Mouse (Mus musculus): ENCODE measurements around the gene Mrc1. TPM values are rescaled to one million over a fixed set of nuclear protein-coding genes. Genes with fewer than 3 reads are reported as not detected.
A peak's percentile ranks its signal among the peaks of the same experiment; 100 is the strongest.

Mrc1 gene
- polyA plus RNA-seq, 1 experiment from 2014 or later = 1.2 TPM

DNA sequence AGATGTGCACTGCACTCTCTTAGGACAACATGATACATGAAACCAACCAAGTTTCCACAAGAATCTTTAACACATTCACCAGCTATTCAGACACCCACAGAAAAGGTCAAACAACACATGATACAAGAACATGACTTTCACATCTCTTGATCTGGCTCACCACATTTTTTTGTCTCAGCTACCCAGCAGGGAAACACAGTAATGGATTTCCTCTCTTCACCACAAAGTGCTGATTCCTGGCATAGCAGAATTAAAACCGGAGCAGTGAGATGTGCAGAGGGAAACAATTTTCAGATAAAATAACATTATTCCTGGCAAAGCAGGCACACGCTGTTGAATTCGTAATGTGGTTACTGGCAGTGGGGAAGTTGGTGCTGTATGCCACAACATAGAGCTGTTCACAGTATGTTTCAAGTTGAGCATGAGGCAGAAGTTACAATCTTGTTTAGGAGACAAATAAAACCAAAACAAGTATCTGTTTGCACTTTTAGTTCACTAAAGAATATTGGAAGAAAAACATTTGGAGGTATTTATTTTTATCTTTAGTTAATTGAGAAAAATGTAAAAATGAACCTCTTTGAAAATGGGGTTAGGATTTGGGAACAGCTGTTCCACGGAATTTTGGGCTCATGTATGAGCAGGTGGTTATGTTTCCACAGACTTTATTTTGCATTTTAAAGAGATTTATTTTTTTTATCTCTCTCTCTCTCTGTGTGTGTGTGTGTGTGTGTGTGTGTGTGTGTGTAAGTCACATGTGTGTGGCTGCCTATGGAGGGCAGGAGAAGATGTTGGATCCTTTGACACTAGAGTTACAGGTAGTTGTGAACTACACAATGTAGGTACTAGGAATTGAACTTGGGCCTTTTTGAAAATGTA is 83.6 kb downstream of the Mrc1 start:
- WGBS (ENCODE audit: insufficient replicate concordance) = 74% methylated on average over 4 of the region's 4 CpGs
- no peaks in the 10 kb centered on the region for H3K9me3 ChIP-seq (replicated peaks; ENCODE audit: control insufficient read depth, low read length)
- no peak overlapping the region for H3K4me3 ChIP-seq (ENCODE audit: low read depth, low read length)
- H3K4me1 ChIP-seq (ENCODE audit: control insufficient read depth, insufficient read depth, low read length) = no peaks in the 10 kb centered on the region
- H3K9ac ChIP-seq (ENCODE audit: low read depth, low read length) = no peak overlapping the region
- no peaks in the 10 kb centered on the region for H3K36me3 ChIP-seq (ENCODE audit: control insufficient read depth, insufficient read depth, low read length)
- ATAC-seq (replicated peaks; ENCODE audit: insufficient number of reproducible peaks, low FRiP score, low TSS enrichment) = no peak
- no peak overlapping the region for H3K27ac ChIP-seq (ENCODE audit: low read depth, low read length)
- no peaks in the 10 kb centered on the region for H3K27me3 ChIP-seq (ENCODE audit: control insufficient read depth, insufficient read depth, low read length)
- no peak overlapping the region for H3K4me2 ChIP-seq

GRCm38 (mm10) chr2:14315113-14315512 is 85.9 kb downstream of the Mrc1 start:
- ATAC-seq (replicated peaks; ENCODE audit: insufficient number of reproducible peaks, low FRiP score, low TSS enrichment) = no peak
- H3K36me3 ChIP-seq (ENCODE audit: control insufficient read depth, insufficient read depth, low read length) = no peaks in the 10 kb centered on the region

GRCm38 (mm10) chr2:14341652-14342308 is 112.6 kb downstream of the Mrc1 start:
- Histone ChIP-seq H3K4me2 (no peak overlapping the region; the same call in 1 of the 2 replicates), H3K4me3 (ENCODE audit: low read depth, low read length) (no peak overlapping the region), H3K27ac (ENCODE audit: low read depth, low read length) (no peak overlapping the region), H3K9me3 (replicated peaks; ENCODE audit: control insufficient read depth, low read length) (no peaks in the 10 kb centered on the region), H3K9ac (ENCODE audit: low read depth, low read length) (no peak overlapping the region), H3K27me3 (ENCODE audit: control insufficient read depth, insufficient read depth, low read length) (no peaks in the 10 kb centered on the region), H3K36me3 (ENCODE audit: control insufficient read depth, insufficient read depth, low read length) (no peaks in the 10 kb centered on the region), H3K4me1 (ENCODE audit: control insufficient read depth, insufficient read depth, low read length) (no peaks in the 10 kb centered on the region)
- 65% methylated on average over 14 of the region's 14 CpGs for WGBS (ENCODE audit: insufficient replicate concordance)
- ATAC-seq (replicated peaks; ENCODE audit: insufficient number of reproducible peaks, low FRiP score, low TSS enrichment) = no peak

More at GRCm38 (mm10) chr2:14315113-14315512, 85.9 kb downstream of the Mrc1 start:
- H3K9ac ChIP-seq (ENCODE audit: low read depth, low read length) = no peak overlapping the region
- no peak overlapping the region for H3K4me3 ChIP-seq (ENCODE audit: low read depth, low read length)
- no peak overlapping the region for H3K27ac ChIP-seq (ENCODE audit: low read depth, low read length)
- H3K4me2 ChIP-seq = no peak overlapping the region
- no peaks in the 10 kb centered on the region for H3K4me1 ChIP-seq (ENCODE audit: control insufficient read depth, insufficient read depth, low read length)
- WGBS (ENCODE audit: insufficient replicate concordance) = 56% methylated on average over 3 of the region's 3 CpGs
- H3K9me3 ChIP-seq (replicated peaks; ENCODE audit: control insufficient read depth, low read length) = no peaks in the 10 kb centered on the region
- H3K27me3 ChIP-seq (ENCODE audit: control insufficient read depth, insufficient read depth, low read length) = no peaks in the 10 kb centered on the region

- Histone ChIP-seq H3K9me3 (replicated peaks; ENCODE audit: control insufficient read depth, low read length) (no peaks in the 10 kb centered on the region), H3K27me3 (ENCODE audit: control insufficient read depth, insufficient read depth, low read length) (no peaks in the 10 kb centered on the region), H3K27ac (ENCODE audit: low read depth, low read length) (no peak overlapping the region), H3K4me1 (ENCODE audit: control insufficient read depth, insufficient read depth, low read length) (no peaks in the 10 kb centered on the region), H3K36me3 (ENCODE audit: control insufficient read depth, insufficient read depth, low read length) (no peaks in the 10 kb centered on the region), H3K4me2 (no peak overlapping the region), H3K9ac (ENCODE audit: low read depth, low read length) (no peak overlapping the region), H3K4me3 (ENCODE audit: low read depth, low read length) (no peak overlapping the region)
- no peak for ATAC-seq (replicated peaks; ENCODE audit: insufficient number of reproducible peaks, low FRiP score, low TSS enrichment)
- WGBS (ENCODE audit: insufficient replicate concordance) = 86% methylated on average over 8 of the region's 8 CpGs
Measured at GRCm38 (mm10) chr2:14342309-14342839, 113.2 kb downstream of the Mrc1 start.

MicroRNAs within 50 kb of the gene (microRNA counts, 519-probe panel; counts per million panel counts)
- 32.2 counts per million for microRNA mmu-miR-511

Small RNA genes lying within 50 kb of the gene (microRNA-seq; reads per million reads assigned to microRNA genes)
- 1.0 reads per million, percentile 13 among the genes with 10 or more reads in this experiment for gene Mir511 (ENCODE audit: borderline number of aligned reads)

Other genes with a start within 250 kb of the Mrc1 start
- gene Hacd1, start 173.3 kb upstream of the Mrc1 start, polyA plus RNA-seq (2014; fragmentation: Nextera tagmentation; extraction: Ambion mirVana) = 260 and 270 TPM in 2 replicates
- gene Stam, start 155.3 kb upstream of the Mrc1 start, polyA plus RNA-seq (2014; fragmentation: Nextera tagmentation; extraction: Ambion mirVana) = 63.3 and 76.9 TPM in 2 replicates
- 0.07 TPM in 1 of 2 replicates, not detected in the other for gene Tmem236, start 54.9 kb upstream of the Mrc1 start, polyA plus RNA-seq (2014; fragmentation: Nextera tagmentation; extraction: Ambion mirVana)
- gene Slc39a12, start 158.9 kb downstream of the Mrc1 start, polyA plus RNA-seq (2014; fragmentation: Nextera tagmentation; extraction: Ambion mirVana) = not detected in 2 replicates

Measured in heart, embryonic 11.5 days (tissue).